Mouse (Mus musculus) heart, embryonic 12.5 days (tissue): Measurements from ENCODE around the gene Hmgcs1. TPM values are rescaled to one million over a fixed set of nuclear protein-coding genes. Genes with fewer than 3 reads are reported as not detected.
"Not testable (repeated sequence)": the region's sequence is repeated elsewhere in the genome, so short reads cannot be mapped to it uniquely, and the experiment has no call there.

Source experiments
- ATAC-seq: fragments of 200-750 bp; cut with Nextera tagmentation; 2 replicates; pipeline ENCODE4 v1.8.0; 2017; ENCODE audit warnings: moderate TSS enrichment, moderate library complexity; ENCODE audit not compliant: insufficient number of reproducible peaks, low FRiP score
- H3K27ac ChIP-seq: fragments of 300-500 bp; sonication (generic); 2 replicates; pipeline ENCODE4 v1.5.1; 2016; ENCODE audit warnings: mild to moderate bottlenecking, moderate library complexity; ENCODE audit not compliant: poor library complexity, severe bottlenecking
- H3K27me3 ChIP-seq: fragments of 300-500 bp; sonication (generic); replicated peaks from 2 replicates; pipeline ENCODE4 v1.6.1; 2016; ENCODE audit warnings: mild to moderate bottlenecking, moderate library complexity
- H3K36me3 ChIP-seq: fragments of 300-500 bp; sonication (generic); 2 replicates; pipeline ENCODE4 v1.6.1; 2016; ENCODE audit warnings: mild to moderate bottlenecking, moderate library complexity
- H3K4me1 ChIP-seq: fragments of 300-500 bp; sonication (generic); replicated peaks from 2 replicates; pipeline ENCODE4 v1.6.1; 2016; ENCODE audit warnings: mild to moderate bottlenecking
- H3K4me2 ChIP-seq: fragments of 300-500 bp; sonication (generic); 2 replicates; pipeline ENCODE4 v1.6.1; 2016; ENCODE audit warnings: mild to moderate bottlenecking, moderate library complexity
- H3K4me3 ChIP-seq: fragments of 300-500 bp; sonication (generic); 2 replicates; pipeline ENCODE4 v1.5.1; 2016; ENCODE audit warnings: mild to moderate bottlenecking
- H3K9ac ChIP-seq: fragments of 300-500 bp; sonication (generic); 2 replicates; pipeline ENCODE4 v1.6.1; 2016; ENCODE audit warnings: mild to moderate bottlenecking, moderate library complexity
- H3K9me3 ChIP-seq: fragments of 300-500 bp; sonication (generic); replicated peaks from 2 replicates; pipeline ENCODE4 v1.6.1; 2016; ENCODE audit warnings: mild to moderate bottlenecking, moderate library complexity
- WGBS: fragments of 180-500 bp; shearing (Covaris S2); methylation state at CpG from one replicate; pipeline ENCODE4 v1.1.7; 2016; 5-methylcytosine and 5-hydroxymethylcytosine counted together
- polyA plus RNA-seq: library from polyadenylated mRNA; unstranded; fragments of >200 nt; fragmentation: Nextera tagmentation; extraction: Ambion mirVana; gene quantifications from 2 replicates; pipeline ENCODE4 v1.2.1, GENCODE M21; 2016

Gene Hmgcs1
- polyA plus RNA-seq = 108 and 111 TPM in 2 replicates

- Histone ChIP-seq H3K27me3 (no peaks in the 10 kb centered on the region), H3K9ac (peak within 1 kb of the TSS; percentile 94), H3K36me3 (peaks cover 4% of the 10 kb centered on the region; the same call in 1 of the 2 replicates), H3K9me3 (no peaks in the 10 kb centered on the region), H3K4me1 (peaks cover 19% of the 10 kb centered on the region), H3K27ac (peak within 1 kb of the TSS; percentile 98), H3K4me3 (peak within 1 kb of the TSS; percentile 94), H3K4me2 (peak within 1 kb of the TSS; percentile 71)
- under 1% methylated on average over 59 of the region's 59 CpGs for WGBS
- ATAC-seq = peak; percentile 100
These were observed at the start of gene Hmgcs1 for GRCm38 (mm10) chr13:119690039-119690728. Gene Hmgcs1, plus strand, starts transcription at chr13:119690379.

DNA sequence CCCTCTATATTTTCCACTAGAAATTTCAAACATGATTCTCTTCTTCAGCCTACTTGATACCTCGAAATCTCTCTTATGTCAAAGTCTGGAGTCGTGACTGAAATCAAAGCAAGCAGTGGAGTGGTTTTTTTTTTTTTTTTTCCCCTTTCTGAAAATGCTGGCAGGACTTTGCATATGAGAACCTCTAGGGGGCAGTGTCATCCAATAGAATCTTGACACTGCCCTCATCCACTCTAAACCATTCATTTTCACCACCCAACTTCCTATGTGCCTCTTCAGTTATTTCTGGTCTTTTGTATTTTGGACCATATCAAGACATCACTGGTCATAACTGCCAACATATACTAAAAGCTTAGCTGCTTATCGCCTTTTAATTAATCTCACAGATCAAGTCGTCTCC, 49.7 kb upstream of the Hmgcs1 start:
- 0 out of 2 replicates have a peak, but pooled peaks cover 4% of the 10 kb centered on the region for H3K27me3 ChIP-seq
- WGBS = 40% methylated on average over 4 of the region's 4 CpGs
- no peak overlapping the region for H3K4me2 ChIP-seq
- no peak overlapping the region for H3K4me3 ChIP-seq
- no peaks in the 10 kb centered on the region for H3K36me3 ChIP-seq
- no peaks in the 10 kb centered on the region for H3K4me1 ChIP-seq
- H3K9me3 ChIP-seq = no peaks in the 10 kb centered on the region
- ATAC-seq = no peak
- no peak overlapping the region for H3K9ac ChIP-seq
- H3K27ac ChIP-seq = no peak overlapping the region

DNA sequence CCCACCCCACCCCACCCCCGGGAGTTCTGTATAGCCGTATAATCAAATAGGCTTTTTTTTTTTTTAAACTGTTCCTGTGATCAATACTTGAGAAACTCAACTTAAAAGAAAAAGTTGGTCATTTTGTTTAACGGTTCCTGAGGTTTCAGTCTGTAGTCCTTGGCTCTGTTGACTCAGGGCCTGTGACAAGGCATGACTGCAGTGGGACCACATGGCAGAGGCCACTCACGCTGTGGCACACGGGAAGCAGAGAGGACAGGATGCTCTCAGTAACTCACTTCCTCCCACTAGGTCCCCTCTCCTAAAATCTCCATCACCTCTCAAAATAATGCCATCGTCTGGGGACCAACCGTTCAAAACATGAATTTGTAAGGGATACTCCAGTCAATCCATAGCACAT, 49.0 kb upstream of the Hmgcs1 start:
- Histone ChIP-seq H3K4me3 (no peak overlapping the region), H3K4me2 (no peak overlapping the region), H3K4me1 (no peaks in the 10 kb centered on the region), H3K27me3 (0 out of 2 replicates have a peak, but pooled peaks cover 4% of the 10 kb centered on the region), H3K9ac (no peak overlapping the region), H3K27ac (no peak overlapping the region), H3K9me3 (no peaks in the 10 kb centered on the region), H3K36me3 (no peaks in the 10 kb centered on the region)
- WGBS = 70% methylated on average over 7 of the region's 7 CpGs
- ATAC-seq = no peak

DNA sequence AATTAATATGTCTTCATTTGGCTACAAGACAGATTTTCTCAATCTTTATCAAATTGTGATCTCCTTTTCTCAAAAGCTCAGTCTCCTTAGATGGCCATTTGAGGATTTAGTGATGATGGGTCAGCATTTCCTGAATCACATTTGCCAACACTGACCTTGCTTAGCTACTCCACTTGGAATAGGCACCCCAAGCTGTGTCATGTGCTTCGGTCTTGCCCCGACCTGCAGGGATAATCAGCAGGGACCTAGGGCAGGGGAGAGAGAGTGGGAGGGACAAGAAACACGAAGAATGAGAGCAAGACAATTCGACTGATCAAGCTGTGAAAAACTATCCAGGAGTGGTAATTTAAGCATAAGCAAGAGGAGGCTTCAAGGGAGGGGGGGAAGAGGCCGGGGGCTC, 45.4 kb upstream of the Hmgcs1 start:
- no peak overlapping the region for H3K4me2 ChIP-seq
- no peaks in the 10 kb centered on the region for H3K27me3 ChIP-seq
- H3K27ac ChIP-seq = no peak overlapping the region
- no peaks in the 10 kb centered on the region for H3K36me3 ChIP-seq
- no peak for ATAC-seq
- no peaks in the 10 kb centered on the region for H3K9me3 ChIP-seq
- whole genome bisulfite sequencing = 60% methylated on average over 5 of the region's 5 CpGs
- H3K9ac ChIP-seq = no peak overlapping the region
- no peaks in the 10 kb centered on the region for H3K4me1 ChIP-seq
- H3K4me3 ChIP-seq = no peak overlapping the region

DNA sequence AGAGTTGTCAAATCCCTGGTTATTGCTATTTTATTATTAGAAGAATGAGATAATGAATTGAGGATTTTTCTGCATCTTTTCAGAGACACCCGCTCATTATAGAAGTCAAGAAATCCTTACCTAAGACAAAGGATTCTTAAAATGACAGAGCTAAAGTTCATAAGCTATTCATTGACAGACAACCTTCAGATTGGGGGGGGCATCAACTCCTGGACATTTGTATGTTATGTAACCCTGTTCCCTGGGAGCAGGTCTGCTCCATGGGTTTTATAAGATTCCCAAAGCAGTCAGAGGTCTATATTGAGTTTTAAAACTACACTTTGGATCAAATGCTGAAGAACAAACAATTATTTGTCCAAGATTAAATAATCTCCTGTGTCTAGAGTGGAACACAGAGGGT, 43.7 kb upstream of the Hmgcs1 start:
- no peak for ATAC-seq
- Histone ChIP-seq H3K9me3 (no peaks in the 10 kb centered on the region), H3K4me1 (no peaks in the 10 kb centered on the region), H3K4me3 (no peak overlapping the region), H3K27me3 (no peaks in the 10 kb centered on the region), H3K27ac (no peak overlapping the region), H3K9ac (no peak overlapping the region), H3K4me2 (no peak overlapping the region), H3K36me3 (no peaks in the 10 kb centered on the region)
- 82% methylated on average over 1 of the region's 1 CpGs for WGBS

- Histone ChIP-seq H3K4me3 (no peak overlapping the region), H3K27ac (no peak overlapping the region), H3K36me3 (no peaks in the 10 kb centered on the region), H3K27me3 (no peaks in the 10 kb centered on the region), H3K9me3 (no peaks in the 10 kb centered on the region), H3K9ac (no peak overlapping the region), H3K4me1 (no peaks in the 10 kb centered on the region), H3K4me2 (no peak overlapping the region)
- no peak for ATAC-seq
- WGBS = 54% methylated on average over 15 of the region's 15 CpGs
These were observed 41.1 kb upstream of the Hmgcs1 start for GRCm38 (mm10) chr13:119648891-119649698.

- Histone ChIP-seq H3K27ac (no peak overlapping the region), H3K27me3 (no peaks in the 10 kb centered on the region), H3K4me3 (no peak overlapping the region), H3K36me3 (no peaks in the 10 kb centered on the region), H3K9ac (no peak overlapping the region), H3K4me1 (no peaks in the 10 kb centered on the region), H3K9me3 (no peaks in the 10 kb centered on the region), H3K4me2 (no peak overlapping the region)
- WGBS = 70% methylated on average over 1 of the region's 1 CpGs
- no peak for ATAC-seq
These were observed 40.5 kb upstream of the Hmgcs1 start for GRCm38 (mm10) chr13:119649699-119650046.

GRCm38 (mm10) chr13:119654734-119655133, 35.4 kb upstream of the Hmgcs1 start:
- H3K27ac ChIP-seq = no peak overlapping the region
- no peak overlapping the region for H3K4me3 ChIP-seq
- H3K9me3 ChIP-seq = no peaks in the 10 kb centered on the region
- H3K27me3 ChIP-seq = no peaks in the 10 kb centered on the region
- H3K9ac ChIP-seq = no peak overlapping the region
- H3K36me3 ChIP-seq = no peaks in the 10 kb centered on the region
- 73% methylated on average over 2 of the region's 2 CpGs for WGBS
- ATAC-seq = no peak
- H3K4me2 ChIP-seq = no peak overlapping the region
- H3K4me1 ChIP-seq = no peaks in the 10 kb centered on the region

DNA sequence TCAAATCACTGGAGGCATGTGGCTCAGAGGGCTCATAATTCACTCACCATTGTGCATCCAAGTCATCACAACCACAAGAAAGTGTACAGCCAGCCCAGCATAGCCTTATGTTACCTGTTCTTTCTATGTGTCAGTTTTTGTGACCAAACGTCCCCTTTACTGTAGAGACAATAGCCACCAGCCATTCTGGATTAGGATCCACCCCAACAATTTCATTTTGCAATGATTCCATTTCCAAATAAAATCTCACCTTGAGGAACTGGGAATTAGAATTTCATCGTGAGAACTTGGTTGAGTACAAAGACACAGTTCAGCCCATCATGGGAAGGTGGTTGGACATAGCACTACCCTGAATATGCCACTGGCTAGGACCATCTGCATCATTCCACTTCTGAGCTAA, 33.9 kb upstream of the Hmgcs1 start:
- Histone ChIP-seq H3K27me3 (no peaks in the 10 kb centered on the region), H3K9me3 (no peaks in the 10 kb centered on the region), H3K27ac (no peak overlapping the region), H3K4me2 (no peak overlapping the region), H3K4me1 (no peaks in the 10 kb centered on the region), H3K4me3 (no peak overlapping the region), H3K9ac (no peak overlapping the region), H3K36me3 (no peaks in the 10 kb centered on the region)
- ATAC-seq = no peak
- 63% methylated on average over 2 of the region's 2 CpGs for WGBS

DNA sequence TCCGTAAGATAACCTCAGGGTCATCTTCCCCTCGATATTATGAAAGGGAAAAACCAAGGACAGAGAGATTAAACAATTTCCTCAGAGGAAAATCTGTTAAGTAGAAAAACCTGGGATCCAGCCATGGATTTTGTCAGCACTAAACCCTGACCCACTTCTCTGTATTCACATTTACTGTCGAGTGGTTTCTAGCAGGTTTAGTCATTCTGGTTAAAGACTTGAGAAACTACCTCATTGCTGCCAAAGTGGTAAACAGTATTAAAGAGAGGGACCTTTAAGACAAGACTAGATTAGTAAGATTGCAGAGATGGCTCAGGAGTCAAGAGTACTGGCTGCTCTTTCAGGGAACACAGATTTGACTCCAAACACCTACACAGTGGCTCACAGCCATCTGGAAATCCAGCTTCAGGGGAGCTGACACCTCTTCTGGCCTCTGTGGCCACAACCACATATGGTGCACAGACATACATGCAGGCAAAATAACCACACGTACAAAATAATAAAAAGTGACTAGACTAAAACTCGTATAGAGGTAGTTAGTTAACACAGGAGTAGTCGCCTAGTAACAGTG, 33.2 kb upstream of the Hmgcs1 start:
- Histone ChIP-seq H3K4me3 (no peak overlapping the region), H3K9ac (no peak overlapping the region), H3K27ac (no peak overlapping the region), H3K9me3 (no peaks in the 10 kb centered on the region), H3K4me2 (no peak overlapping the region), H3K27me3 (no peaks in the 10 kb centered on the region), H3K4me1 (no peaks in the 10 kb centered on the region), H3K36me3 (no peaks in the 10 kb centered on the region)
- ATAC-seq = no peak
- 72% methylated on average over 6 of the region's 6 CpGs for WGBS

DNA sequence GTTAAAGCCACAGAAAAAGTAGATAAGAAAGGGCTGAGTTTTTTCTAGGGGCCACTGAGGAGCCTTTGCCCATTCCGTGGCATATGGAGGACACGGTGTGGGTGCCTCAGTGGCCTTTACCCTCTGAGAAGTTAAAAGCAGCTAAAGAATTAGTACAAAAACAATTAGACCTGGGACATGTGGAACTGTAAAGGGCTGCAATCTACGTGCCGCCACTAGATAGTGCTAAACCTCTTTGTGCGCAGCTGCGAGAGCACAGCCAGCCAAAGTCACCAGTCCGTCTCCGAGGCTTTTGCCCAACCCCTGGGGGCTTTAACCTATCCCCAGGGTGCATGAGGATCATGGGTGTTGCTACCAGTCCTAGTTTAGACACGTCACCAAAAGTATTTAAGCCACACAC, 28.8 kb upstream of the Hmgcs1 start:
- 75% methylated on average over 6 of the region's 9 CpGs for WGBS

More for the DNA sequence above, 28.8 kb upstream of the Hmgcs1 start:
- H3K9me3 ChIP-seq, H3K36me3 ChIP-seq, H3K27ac ChIP-seq, H3K4me2 ChIP-seq, H3K9ac ChIP-seq, H3K27me3 ChIP-seq, H3K4me1 ChIP-seq, ATAC-seq, H3K4me3 ChIP-seq: not testable (repeated sequence)
